Mouse (Mus musculus) midbrain, postnatal 0 days (tissue): ENCODE measurements around the gene Klc4. TPM values are rescaled to one million over a fixed set of nuclear protein-coding genes. Genes with fewer than 3 reads are reported as not detected.

Experiments
- ATAC-seq: fragments of 200-750 bp; cut with Nextera tagmentation; 2 replicates; pipeline ENCODE4 v1.8.0; 2017; ENCODE audit warnings: moderate number of reproducible peaks, mild to moderate bottlenecking, moderate TSS enrichment, moderate library complexity; ENCODE audit not compliant: low FRiP score
- DNase-seq: peaks from one replicate; pipeline ENCODE4 v3.0.0-alpha.2; 2015; ENCODE audit warnings: low spot score
- H3K27ac ChIP-seq: fragments of 300-500 bp; sonication (generic); 2 replicates; pipeline ENCODE4 v1.5.1; 2014; ENCODE audit warnings: low read depth, mild to moderate bottlenecking, low read length, mixed read lengths
- H3K27me3 ChIP-seq: fragments of 300-500 bp; sonication (generic); 2 replicates; pipeline ENCODE4 v1.6.1; 2014; ENCODE audit warnings: low read length, control low read depth, mixed read lengths; ENCODE audit not compliant: insufficient read depth
- H3K36me3 ChIP-seq: fragments of 300-500 bp; sonication (generic); 2 replicates; pipeline ENCODE4 v1.6.1; 2014; ENCODE audit warnings: low read length, control low read depth, mixed read lengths; ENCODE audit not compliant: insufficient read depth
- H3K4me1 ChIP-seq: fragments of 300-500 bp; sonication (generic); 2 replicates; pipeline ENCODE4 v1.6.1; 2014; ENCODE audit warnings: mild to moderate bottlenecking, control low read depth, antibody characterized with exemption, low read length, mixed read lengths; ENCODE audit not compliant: insufficient read depth
- H3K4me2 ChIP-seq: fragments of 300-500 bp; sonication (generic); 2 replicates; pipeline ENCODE4 v1.6.1; 2014; ENCODE audit warnings: low read depth, mild to moderate bottlenecking, low read length, mixed read lengths; ENCODE audit not compliant: poor library complexity, severe bottlenecking
- H3K4me3 ChIP-seq: fragments of 300-500 bp; sonication (generic); 2 replicates; pipeline ENCODE4 v1.5.1; 2014; ENCODE audit warnings: low read depth, mild to moderate bottlenecking, low read length, moderate library complexity
- H3K9ac ChIP-seq: fragments of 300-500 bp; sonication (generic); replicated peaks from 2 replicates; pipeline ENCODE4 v1.6.1; 2014; ENCODE audit warnings: mild to moderate bottlenecking, low read length, moderate library complexity, mixed read lengths; ENCODE audit not compliant: poor library complexity, severe bottlenecking
- H3K9me3 ChIP-seq: fragments of 300-500 bp; sonication (generic); 2 replicates; pipeline ENCODE4 v1.6.1; 2016; ENCODE audit warnings: low read length, control low read depth
- CTCF ChIP-seq: IDR thresholded peaks from 2 replicates; pipeline ENCODE4 v1.5.1; 2016; ENCODE audit warnings: antibody characterized with exemption, mild to moderate bottlenecking
- WGBS: fragments of 180-500 bp; shearing (Covaris S2); extraction: QIAGEN DNeasy Blood & Tissue Kit; methylation state at CpG from one replicate; pipeline ENCODE4 v1.1.7; 2014; 5-methylcytosine and 5-hydroxymethylcytosine counted together
- polyA plus RNA-seq: library from polyadenylated mRNA; unstranded; fragments of >200 nt; fragmentation: Nextera tagmentation; extraction: Ambion mirVana; gene quantifications from 2 replicates; pipeline ENCODE4 v1.2.1, GENCODE M21; 2015
- total RNA-seq: library from RNA; depleted of rRNA; stranded (reverse); fragments of >200 nt; gene quantifications from 2 replicates; pipeline ENCODE4 v1.2.3, GENCODE M21; 2014

The Klc4 gene
- total and polyA plus RNA-seq, 2 experiments from 2014 or later: 20.0 to 24.5 TPM

DNA sequence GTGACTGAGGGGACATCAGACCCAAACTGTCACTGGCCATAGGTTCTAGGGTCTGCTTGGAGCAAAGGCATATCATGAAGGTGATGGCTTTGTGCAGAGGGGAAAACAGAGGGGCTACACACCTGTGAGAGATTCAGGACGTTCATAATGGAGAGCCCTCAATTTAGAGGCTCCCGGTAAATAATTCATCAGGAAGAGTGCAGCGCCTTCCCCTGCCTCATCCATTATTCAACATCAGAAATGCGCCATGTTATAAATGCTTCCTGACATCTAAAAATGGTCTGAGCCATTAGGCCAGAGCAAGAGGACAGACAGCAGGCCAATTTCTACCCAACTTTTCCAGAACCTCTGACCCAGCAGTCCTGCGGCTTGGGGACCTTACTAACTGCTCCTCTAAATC lies 40.7 kb downstream of the Klc4 start:
- H3K9ac ChIP-seq: no peak overlapping the region
- no peak for DNase-seq
- WGBS: 37% methylated on average over 5 of the region's 5 CpGs
- no peak for TF ChIP-seq CTCF
- ATAC-seq: no peak
- no peaks in the 10 kb centered on the region for H3K4me1 ChIP-seq
- H3K27ac ChIP-seq: 0 out of 2 replicates have a peak overlapping the region, but pooled peaks have one; percentile 38
- no peak overlapping the region for H3K4me3 ChIP-seq
- H3K27me3 ChIP-seq: no peaks in the 10 kb centered on the region
- no peak overlapping the region for H3K4me2 ChIP-seq
- no peaks in the 10 kb centered on the region for H3K9me3 ChIP-seq
- no peaks in the 10 kb centered on the region for H3K36me3 ChIP-seq

DNA sequence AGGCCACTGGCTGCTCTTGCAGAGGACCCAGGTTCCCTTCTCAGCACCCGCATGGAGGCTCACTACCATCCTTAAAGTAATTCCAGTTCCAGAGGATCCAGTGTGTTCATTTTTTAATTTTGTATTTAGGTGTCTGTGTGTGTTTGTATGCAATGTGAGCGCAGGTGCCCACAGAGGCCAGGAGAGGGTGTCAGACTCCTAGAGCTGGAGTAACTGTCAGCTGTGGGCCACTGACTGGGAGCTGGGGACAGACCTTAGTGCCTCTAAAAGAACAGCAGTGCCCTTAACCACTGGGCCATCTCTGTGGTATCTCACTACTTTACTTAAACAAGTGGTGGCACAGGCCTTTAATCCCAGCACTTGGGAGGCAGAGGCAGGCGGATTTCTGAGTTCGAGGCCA lies 42.6 kb downstream of the Klc4 start:
- DNase-seq (no peak), ATAC-seq (no peak)
- over 99% methylated on average over 4 of the region's 4 CpGs for WGBS
- no peak overlapping the region for H3K27ac ChIP-seq
- no peaks in the 10 kb centered on the region for H3K9me3 ChIP-seq
- no peaks in the 10 kb centered on the region for H3K36me3 ChIP-seq
- TF ChIP-seq CTCF: no peak
- no peak overlapping the region for H3K9ac ChIP-seq
- H3K4me2 ChIP-seq: no peak overlapping the region
- no peaks in the 10 kb centered on the region for H3K27me3 ChIP-seq
- H3K4me1 ChIP-seq: no peaks in the 10 kb centered on the region
- no peak overlapping the region for H3K4me3 ChIP-seq

DNA sequence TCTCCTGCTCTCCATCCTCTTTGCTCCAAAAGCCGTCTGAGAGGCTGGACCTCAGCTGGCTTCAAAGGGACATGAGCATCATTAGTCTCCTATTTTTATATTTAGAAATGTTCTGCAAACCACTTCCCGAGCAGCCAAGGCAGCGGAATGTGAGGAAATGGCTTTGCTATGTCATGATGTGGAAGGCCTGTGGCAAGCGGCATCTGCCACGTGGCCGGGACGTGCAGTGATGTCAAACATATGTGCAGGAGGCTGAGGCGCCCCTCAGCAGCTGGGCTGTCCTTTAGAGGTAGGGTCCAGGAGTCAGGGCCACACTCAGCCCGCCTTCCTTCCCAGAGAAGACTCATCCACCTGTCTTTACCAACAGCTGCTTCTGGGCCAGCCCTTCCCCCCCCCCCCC lies 43.6 kb downstream of the Klc4 start:
- DNase-seq: no peak
- Histone ChIP-seq H3K36me3 (no peaks in the 10 kb centered on the region), H3K9me3 (no peaks in the 10 kb centered on the region), H3K4me1 (no peaks in the 10 kb centered on the region), H3K27ac (no peak overlapping the region), H3K4me3 (no peak overlapping the region), H3K9ac (no peak overlapping the region), H3K4me2 (no peak overlapping the region), H3K27me3 (no peaks in the 10 kb centered on the region)
- 87% methylated on average over 9 of the region's 9 CpGs for WGBS
- no peak for TF ChIP-seq CTCF
- no peak for ATAC-seq

DNA sequence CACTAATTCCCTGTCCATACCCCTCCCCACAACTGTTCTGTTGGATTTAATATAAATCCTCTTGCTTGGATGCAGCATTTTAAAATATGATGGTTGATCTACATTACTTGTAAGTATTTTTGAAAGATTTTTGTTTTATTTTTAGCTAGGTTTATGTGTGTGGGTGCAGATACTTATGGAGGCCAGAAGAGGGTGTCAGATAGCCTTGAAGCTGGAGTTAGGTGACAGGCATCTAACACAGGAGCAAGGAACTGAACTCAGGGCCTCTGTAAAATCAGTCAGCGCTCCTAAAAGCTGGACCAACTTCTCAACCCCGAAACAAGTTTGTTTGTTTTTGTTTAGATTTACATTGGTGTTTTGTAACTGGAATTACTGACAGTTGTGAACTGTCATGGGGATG lies 45.3 kb downstream of the Klc4 start:
- no peak overlapping the region for H3K27ac ChIP-seq
- no peak overlapping the region for H3K9ac ChIP-seq
- no peaks in the 10 kb centered on the region for H3K9me3 ChIP-seq
- no peaks in the 10 kb centered on the region for H3K4me1 ChIP-seq
- H3K27me3 ChIP-seq: no peaks in the 10 kb centered on the region
- DNase-seq (no peak), ATAC-seq (no peak)
- H3K4me3 ChIP-seq: no peak overlapping the region
- WGBS: 100% methylated on average over 2 of the region's 2 CpGs
- H3K36me3 ChIP-seq: no peaks in the 10 kb centered on the region
- no peak overlapping the region for H3K4me2 ChIP-seq
- TF ChIP-seq CTCF: peak; percentile 26; the same call in 1 of the 2 replicates

DNA sequence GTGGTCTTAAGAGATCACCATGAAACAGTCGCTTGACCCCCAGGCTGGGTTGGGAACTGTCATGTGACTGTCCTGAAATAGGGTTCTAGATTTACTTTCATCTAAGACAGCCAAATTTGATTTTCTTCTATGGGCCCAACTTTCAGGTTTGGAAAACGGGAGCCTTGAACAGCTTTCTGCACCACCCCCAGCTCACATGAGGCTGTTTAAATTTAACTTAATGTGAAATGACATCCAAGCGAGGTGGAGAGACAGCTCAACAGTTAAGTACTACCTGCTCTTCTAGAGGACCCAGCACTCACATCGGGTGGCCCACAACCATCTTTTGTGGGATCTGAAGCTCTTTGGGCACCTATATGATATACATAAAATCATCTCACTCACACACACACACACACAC lies 46.9 kb downstream of the Klc4 start:
- H3K9me3 ChIP-seq: no peaks in the 10 kb centered on the region
- DNase-seq: no peak
- no peak overlapping the region for H3K4me2 ChIP-seq
- no peak overlapping the region for H3K4me3 ChIP-seq
- ATAC-seq: no peak
- 85% methylated on average over 4 of the region's 4 CpGs for WGBS
- no peak for TF ChIP-seq CTCF
- H3K27ac ChIP-seq: no peak overlapping the region
- no peaks in the 10 kb centered on the region for H3K36me3 ChIP-seq
- H3K4me1 ChIP-seq: no peaks in the 10 kb centered on the region
- H3K9ac ChIP-seq: no peak overlapping the region
- no peaks in the 10 kb centered on the region for H3K27me3 ChIP-seq

DNA sequence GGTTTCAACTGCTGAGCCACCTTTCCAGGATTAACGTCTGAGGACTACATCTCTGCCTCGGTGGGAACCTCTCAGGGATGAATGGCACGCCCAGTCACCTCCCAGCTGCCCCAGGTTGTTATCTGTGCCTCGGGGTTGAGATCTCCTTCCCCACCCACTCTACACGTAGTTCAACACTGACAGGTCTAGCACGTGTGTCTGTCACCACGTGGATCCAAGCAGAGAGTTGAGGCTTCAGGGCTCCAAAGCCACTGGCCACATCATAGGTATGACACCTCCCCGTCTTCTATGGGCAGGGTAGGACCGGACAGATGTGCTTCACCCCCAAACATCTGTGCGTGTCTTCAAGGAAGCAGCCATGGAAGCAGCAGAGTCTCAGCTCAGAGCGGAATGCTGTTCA lies 47.9 kb downstream of the Klc4 start:
- no peaks in the 10 kb centered on the region for H3K27me3 ChIP-seq

More for the DNA sequence above, 47.9 kb downstream of the Klc4 start:
- Histone ChIP-seq H3K36me3 (no peaks in the 10 kb centered on the region), H3K4me3 (no peak overlapping the region), H3K4me2 (no peak overlapping the region), H3K9ac (no peak overlapping the region), H3K9me3 (no peaks in the 10 kb centered on the region), H3K4me1 (no peaks in the 10 kb centered on the region), H3K27ac (no peak overlapping the region)
- DNase-seq: no peak
- no peak for ATAC-seq
- WGBS: 94% methylated on average over 11 of the region's 11 CpGs
- TF ChIP-seq CTCF: no peak
